Mouse (Mus musculus): ENCODE measurements around the gene Pi4k2a.

The Pi4k2a gene

DNA sequence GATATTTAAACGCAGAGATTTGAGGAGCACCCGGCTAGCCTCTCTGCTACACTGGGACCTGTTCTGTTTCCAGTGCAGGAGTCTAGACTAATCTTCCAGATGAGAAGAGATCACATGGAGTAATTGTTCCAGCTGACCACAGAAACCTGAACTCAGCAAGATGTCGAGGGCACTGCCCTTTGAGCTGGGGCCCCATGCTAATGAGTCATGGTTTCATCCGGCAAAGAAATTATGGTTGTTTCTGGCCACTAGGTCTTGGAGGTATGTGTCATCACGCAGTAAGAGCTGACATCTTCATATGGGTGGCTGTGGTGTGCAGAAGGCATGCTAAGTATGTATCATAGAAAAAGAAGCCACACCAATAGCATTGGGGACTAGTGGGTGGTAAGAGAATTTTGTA is 10.3 kb upstream of the Pi4k2a start:
- in situ Hi-C loops (cut with MboI, MseI), result loop anchor here (25.0 kb wide), 1 partner anchor 432 kb away; the partner anchor contains the start of gene R3hcc1l

DNA sequence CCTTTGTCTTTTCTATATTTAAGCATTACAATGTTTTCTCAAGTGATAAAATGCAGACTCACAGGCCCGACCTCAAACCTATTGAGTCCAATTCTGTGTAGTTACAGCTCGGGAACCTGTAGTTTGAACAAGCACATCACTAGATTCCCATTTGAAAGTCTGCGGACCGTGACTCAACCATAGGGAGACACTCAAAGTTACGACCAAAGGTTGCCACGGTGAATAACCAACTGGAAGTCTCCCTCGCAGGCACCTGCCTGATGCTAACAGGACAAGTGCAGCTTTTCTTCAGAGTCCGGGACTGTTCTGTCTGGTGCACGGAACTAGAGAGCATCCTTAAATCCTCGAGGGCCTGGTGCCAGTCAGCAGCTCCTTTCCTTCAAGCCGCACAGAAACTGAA is 9.8 kb upstream of the Pi4k2a start:
- in situ Hi-C loops (cut with MboI, MseI), result loop anchor here (25.0 kb wide), 1 partner anchor 432 kb away; the partner anchor contains the start of gene R3hcc1l

DNA sequence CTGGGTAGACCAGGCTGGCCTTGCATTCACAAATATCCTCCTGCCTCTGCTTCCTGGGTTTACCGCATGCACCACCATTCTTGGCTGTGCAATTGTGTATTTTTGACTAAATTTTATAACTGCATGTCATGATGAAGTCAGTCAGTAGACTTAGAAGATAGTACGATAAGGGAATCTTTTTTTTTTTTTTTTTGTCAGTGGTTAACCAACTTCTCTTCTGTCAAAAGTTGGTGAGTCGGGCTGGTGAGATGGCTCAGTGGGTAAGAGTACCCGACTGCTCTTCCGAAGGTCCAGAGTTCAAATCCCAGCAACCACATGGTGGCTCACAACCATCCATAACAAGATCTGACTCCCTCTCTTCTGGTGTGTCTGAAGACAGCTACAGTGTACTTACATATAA is 8.7 kb upstream of the Pi4k2a start:
- in situ Hi-C loops (cut with MboI, MseI), result loop anchor here (25.0 kb wide), 1 partner anchor 431 kb away; the partner anchor contains the start of gene R3hcc1l

DNA sequence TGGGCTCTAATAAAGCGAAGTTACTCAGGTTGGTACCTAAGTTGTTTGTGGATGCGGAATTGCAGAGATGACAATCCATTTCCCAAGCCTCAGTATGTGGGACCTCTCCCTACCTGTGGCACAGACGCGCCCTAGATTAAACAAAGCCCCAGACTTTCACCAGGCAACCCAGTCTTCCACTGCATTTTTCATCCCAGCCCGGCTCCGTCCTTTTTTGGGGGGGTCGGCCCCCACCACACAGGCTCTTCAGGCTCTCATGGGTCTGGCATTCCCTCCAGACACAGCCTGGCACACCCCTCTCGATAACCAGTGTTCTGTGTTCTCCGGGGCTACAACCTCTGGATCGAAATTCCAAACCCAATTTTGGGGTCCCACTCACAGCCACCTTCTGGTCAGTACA is 4.6 kb upstream of the Pi4k2a start:
- in situ Hi-C loops (cut with MboI, MseI), result loop anchor here (25.0 kb wide), 1 partner anchor 427 kb away; the partner anchor contains the start of gene R3hcc1l

DNA sequence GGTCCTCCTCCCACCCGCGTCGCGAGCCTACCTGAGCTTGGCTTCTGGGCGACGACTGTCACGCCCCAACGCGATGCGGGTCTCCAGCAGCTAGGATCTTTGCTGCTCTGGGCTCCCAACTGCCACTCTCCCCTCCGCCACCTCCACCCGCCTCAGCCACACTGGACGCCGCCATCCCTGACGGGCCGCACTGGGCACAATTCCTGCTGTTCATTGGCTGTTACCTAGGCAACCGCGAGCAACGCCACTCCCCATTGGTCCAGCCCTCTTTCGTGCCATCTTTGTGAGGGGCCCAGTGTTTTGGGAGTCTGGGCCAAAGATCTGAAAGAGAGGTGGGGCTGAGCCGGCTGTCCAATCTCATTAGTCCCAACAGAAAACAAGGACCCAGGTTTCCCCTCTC is 4.1 kb upstream of the Pi4k2a start, which contains the start of gene Morn4:
Morn4 (minus strand) TSS at position 192 of the 400 bp plus-strand sequence.
- in situ Hi-C loops (cut with MboI, MseI), result loop anchor here (25.0 kb wide), 1 partner anchor 426 kb away; the partner anchor contains the start of gene R3hcc1l

DNA sequence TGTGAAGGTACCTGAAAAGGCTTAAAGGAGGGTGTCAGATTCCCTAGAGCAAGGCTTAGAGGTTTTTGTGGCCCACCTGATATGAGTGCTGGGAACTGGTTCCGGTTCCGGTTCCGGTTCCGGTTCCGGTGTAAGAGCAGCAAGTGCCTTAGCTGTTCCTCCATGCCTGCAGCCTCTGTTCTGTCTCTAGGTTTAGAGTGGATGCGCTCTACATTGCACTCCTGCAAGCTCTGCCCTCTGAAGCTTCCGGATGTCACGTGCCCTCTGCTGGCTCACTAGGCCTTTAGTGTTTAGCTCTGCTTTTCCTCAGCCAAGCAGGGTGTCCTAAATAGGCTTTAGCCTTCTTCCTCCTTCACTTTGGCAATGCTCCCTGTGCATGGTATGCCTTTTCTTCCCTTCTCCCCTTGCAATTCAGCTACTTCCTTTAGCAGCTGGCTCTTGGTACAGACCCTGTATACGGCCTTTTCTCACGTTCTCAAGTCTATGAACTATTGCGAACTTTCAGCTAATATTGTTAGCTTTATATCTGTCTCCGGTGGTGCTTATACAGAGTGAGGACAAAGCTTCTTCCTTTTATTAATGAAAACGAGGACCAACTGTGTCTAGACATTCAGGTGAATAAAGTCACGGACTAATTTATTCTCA is 1.0 kb upstream of the Pi4k2a start:
- in situ Hi-C loops (cut with MboI, MseI), result loop anchor here (25.0 kb wide), 1 partner anchor 423 kb away; the partner anchor contains the start of gene R3hcc1l

DNA sequence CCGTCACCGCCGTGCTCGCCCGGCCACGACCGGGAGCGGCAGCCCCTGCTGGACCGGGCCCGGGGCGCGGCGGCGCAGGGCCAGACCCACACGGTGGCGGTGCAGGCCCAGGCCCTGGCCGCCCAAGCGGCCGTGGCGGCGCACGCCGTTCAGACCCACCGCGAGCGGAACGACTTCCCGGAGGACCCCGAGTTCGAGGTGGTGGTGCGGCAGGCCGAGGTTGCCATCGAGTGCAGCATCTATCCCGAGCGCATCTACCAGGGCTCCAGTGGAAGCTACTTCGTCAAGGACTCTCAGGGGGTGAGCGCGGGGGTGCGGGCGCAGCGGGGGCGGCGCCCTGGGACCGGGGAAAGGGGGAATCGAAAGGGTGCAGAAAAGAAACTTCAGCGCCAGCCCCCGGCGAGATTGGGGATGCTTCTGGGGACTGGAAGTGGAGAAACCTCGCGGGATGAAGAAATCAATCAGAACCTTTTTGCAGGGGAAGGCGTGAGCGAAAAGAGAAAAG is 419 bp downstream of the Pi4k2a start:
- in situ Hi-C loops (cut with MboI, MseI), result loop anchor here (10.0 to 25.0 kb wide), 2 partner anchors 422 to 1506 kb away; partner anchors contain the start of genes Aldh18a1 and R3hcc1l

DNA sequence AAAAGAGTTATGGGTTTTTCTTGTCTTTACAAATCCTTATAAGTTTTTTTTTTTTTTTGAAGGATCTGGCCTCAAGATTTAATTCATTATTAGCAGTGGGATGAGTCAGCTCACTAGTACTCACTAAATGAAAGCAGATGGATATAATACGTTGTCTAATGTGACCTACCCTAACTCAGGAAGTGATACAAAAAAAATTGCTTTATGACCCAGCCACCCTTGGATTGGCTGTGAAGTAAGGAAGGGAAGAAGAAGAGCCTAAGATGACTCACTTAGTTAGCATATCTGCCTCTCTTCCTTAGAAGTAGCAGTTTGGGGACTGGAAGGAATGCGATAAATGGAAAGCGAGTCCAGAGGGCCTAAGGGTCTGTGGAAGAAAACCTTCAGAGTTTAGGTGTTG is 9.1 kb downstream of the Pi4k2a start:
- in situ Hi-C loops (cut with MboI, MseI), result loop anchor here (10.0 to 25.0 kb wide), 2 partner anchors 413 to 1515 kb away; partner anchors contain the start of genes Aldh18a1 and R3hcc1l

DNA sequence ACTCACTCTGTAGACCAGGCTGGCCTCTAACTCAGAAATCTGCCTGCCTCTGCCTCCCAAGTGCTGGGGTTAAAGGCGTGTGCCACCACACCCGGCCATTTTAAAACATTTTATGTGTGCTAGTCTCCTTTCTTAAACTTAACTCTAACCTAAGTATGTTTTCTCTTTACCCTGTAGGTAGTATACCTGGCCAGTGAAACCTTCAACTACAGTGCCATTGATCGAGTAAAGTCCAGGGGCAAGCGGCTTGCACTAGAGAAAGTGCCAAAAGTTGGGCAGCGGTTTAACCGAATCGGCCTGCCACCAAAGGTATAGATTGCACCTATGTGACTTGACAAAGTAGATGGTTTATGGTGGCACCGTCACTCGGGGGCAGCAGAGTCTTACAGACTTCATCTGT is 14.4 kb downstream of the Pi4k2a start:
- in situ Hi-C loops (cut with MboI, MseI), result loop anchor here (10.0 kb wide), 1 partner anchor 780 kb away; no protein-coding TSS in a partner anchor

DNA sequence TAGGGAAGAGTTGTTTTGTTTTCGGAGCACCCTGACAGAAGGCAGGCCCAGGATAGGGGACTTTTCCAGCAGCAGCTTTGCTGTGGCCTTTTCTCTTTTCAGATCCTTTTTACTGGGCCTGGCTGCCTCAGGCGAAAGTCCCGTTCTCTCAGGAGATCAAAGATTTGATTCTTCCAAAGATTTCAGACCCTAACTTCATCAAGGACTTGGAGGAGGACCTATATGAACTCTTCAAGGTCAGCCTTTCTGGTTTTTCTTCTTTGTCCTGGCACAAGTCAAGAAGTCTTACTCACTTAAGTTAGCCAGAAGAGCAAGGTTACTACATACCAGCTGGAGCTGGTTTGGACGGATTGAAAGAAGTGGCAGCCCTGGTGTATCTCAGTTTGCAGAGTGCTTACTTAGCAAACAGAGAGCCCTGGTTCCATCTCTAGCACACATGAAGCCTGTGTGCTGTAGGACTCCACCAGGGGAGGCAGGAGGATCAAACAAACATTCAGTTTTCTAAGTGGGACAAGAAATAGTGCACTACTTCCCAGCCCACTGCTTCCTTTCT is 25.6 kb downstream of the Pi4k2a start:
- in situ Hi-C loops (cut with MboI, MseI), result no loop called here

DNA sequence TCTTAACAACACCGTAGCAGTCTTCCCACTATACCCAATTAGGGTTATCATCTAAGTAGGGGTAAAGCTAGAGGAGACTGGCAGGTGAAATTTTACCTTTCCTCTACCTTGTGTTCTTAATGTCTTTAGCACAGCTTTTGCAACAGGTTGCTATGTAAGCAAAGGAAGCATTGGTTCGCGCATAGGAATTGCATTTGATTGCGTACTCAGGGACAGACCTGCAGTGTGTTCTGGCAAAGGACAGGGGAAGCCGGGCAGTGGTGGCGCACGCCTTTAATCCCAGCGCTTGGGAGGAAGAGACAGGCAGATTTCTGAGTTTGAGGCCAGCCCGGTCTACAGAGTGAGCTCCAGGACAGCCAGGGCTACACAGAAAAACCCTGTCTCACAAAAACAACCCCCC is 27.9 kb downstream of the Pi4k2a start:
- in situ Hi-C loops (cut with MboI, MseI), result no loop called here

DNA sequence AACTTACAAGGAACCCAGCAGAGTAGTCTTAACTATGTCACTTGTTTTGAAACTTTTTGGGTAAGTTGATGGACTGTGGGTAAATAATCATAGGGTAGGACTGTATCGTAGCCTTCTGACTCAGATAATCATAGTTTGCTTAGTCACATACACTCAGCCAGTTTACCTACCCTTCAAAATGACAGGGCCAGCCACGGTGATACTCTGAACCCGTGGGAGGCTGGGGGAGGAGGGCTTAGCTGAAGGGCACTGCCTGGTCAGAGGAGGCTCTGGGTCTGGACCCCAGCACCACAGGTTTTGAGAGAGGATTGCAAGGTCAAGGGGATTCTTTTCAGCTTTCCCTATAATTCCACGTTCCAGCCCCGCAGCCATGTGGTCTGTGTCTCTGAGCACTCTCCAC is 28.3 kb downstream of the Pi4k2a start:
- in situ Hi-C loops (cut with MboI, MseI), result no loop called here

DNA sequence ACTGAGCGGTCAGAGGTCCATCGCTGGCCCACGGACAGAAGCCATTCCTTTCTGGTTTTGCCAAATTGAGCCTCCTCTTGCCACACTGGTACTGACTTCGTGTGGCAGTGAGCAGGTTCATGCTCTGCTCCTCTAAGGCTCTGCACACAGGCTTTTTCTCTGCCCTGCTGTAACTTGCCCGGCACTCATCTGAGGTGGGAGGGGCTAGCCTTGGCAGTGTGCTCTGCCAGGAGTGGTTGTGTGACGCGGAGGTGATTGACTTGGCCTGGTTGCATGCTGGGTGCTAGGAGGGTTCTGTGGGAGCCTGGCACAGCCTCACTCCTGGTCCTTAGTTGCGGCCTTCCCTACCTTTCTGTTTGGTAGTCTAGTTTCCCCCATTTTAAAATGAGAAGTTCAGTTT is 30.2 kb downstream of the Pi4k2a start:
- in situ Hi-C loops (cut with MboI, MseI), result no loop called here

DNA sequence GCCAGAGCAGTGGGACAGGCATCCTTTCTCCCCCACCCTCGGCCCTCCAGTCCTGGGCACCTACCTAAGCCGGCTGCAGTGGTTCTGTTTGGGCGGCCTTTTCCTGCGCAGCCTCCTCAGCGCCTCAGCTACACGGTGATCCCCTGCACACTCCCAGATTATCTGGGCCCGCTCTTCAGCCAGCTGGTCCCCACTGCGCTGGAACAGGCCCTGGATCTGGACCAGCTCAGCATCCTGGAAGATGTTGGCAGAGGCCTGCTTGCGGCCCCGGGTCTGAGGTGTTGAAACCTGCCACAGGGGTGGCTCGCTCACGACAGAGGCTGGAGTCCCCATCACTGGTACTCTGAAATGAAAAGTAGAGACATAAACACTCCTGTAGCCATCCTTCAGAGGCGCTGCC is 34.4 kb downstream of the Pi4k2a start:
- in situ Hi-C loops (cut with MboI, MseI), result no loop called here

DNA sequence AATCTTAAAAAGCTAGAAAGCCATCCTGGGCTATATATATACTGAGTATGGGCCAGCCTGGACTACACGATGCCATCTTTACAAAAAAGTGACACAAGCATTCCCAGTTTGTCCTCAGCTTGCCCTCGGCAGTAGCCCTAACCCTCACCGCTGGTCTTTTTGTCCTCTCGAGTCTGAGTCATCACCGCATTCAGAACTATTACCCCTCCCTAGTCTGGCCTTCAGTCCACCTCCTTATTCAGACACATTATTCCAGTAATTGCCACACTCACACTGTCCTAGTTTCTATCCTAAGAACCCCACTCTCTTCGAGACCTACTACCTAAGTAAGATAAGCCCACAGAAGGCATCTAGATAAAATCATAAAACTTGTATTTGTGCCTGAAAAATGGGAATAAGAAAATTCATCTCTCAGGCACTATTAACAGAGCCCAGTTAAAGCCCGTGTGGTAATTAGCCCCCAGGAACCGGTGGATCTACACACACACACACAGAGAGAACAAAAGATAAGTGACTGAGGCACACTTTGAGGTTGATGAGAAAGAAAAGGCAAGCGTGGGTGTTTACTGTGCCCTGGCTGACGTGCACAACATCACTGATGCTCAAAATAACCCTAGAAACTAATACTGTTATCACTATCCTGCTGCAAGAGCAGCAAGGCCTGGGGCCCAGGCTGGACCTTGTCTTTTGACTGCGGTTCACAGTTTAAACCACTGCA is 35.4 kb downstream of the Pi4k2a start:
- in situ Hi-C loops (cut with MboI, MseI), result no loop called here

DNA sequence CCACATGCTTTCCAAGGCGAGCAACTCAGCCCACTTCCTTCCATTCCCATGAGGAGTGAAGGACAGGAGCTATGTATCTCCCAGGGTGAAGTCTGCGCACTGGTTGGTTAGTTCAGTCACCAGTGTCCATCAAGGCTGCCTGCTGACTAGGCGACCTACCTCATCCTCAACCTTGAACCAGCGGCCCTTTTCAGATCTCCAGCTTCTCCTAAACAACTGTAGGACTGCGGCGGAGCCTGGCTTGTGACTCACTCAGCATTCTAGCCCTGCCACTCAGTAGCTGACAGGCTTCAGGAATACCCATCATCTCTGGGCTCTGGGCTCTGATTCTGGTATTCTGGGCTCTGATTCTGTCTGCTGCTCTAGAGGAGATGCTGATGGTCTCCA is 35.9 kb downstream of the Pi4k2a start:
- in situ Hi-C loops (cut with MboI, MseI), result no loop called here

DNA sequence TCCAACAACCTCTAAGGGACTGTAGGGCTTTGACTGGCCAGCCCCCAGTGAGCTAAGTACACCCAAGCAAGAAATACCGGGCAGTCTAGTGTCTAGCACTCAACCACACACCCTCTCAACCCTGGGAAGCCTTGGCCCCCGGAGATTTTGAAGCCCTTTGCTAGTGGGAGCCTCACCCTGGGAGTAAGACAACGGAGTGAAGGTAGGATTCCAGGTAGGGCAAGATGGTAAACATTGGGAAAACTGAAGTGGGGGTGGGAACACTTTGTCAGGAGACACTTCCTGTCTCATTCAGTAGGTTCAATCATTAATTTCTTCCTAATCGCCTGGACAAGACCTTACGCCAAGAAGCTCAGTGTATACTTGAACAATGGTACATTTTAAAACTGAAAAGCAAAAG is 36.8 kb downstream of the Pi4k2a start:
- in situ Hi-C loops (cut with MboI, MseI), result no loop called here

DNA sequence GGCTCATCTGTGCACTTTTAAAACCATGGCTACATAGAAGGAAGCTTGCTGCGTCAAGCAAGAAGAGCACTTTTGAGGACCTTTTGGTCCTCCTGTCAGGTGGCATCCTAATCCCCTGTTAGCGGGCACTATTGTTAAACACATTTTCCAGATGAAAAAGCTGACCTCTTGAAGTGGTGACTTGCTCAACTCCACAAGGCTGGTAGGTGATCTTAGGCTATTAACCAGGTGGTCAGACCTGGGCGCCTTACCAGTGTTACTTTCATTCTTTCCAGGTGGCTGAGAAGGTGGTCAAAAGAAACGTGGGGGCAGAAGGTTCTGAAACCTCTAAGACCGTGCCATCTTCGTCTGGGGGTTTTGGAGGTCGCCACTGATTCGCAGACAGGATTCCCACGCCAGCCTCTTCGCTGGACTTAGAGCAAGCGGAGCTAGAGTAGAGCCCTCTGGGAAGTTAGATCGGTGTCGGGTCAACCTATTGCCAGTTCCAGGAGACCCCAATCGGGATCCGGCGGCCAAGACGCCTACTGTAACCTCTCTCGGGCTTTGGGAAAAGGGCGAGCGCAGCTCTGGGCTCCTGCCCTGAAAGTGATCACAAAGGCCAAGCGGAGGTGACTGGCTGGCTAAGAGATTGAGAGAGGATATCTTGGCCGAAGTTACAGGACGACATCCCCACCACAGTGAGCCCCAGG is 37.9 kb downstream of the Pi4k2a start:
- in situ Hi-C loops (cut with MboI, MseI), result no loop called here

DNA sequence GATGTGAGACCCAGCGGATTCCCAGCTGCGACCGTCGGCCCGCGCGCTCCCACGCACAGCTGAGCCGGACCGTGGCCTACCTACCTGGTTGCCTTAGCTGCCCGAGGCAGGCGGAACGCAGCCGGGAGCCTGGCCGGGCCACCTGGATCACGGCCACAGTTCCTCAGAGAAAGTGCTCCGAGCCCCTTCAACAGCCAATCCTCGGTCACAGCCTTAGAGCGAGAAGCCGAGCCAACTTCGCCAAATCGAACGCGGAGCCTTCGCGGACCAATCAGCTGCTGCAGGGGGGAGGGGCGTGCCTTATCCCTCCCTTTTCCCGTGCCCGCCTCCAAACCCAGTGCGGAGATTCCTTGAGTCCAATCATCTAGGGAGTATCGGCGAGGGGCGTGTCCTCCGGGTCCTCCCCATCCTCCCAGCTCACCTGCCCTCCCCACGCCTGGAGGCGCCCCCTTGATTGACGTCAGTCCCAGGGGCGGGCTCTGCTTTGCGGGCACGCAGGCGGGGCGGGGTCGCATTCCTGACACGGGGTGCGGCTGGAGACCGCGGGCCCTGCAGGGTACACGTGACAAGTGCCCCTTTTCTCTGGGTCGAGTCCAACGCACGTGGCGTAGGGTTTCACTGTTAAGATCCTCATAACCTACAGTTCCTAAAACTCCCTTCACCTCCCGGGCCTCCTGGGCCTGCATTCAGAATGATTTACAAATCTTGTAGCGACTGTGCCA is 38.7 kb downstream of the Pi4k2a start, which contains the start of gene Avpi1:
Avpi1 (minus strand) TSS at position 273 of the 722 bp plus-strand sequence.
- in situ Hi-C loops (cut with MboI, MseI), result no loop called here

DNA sequence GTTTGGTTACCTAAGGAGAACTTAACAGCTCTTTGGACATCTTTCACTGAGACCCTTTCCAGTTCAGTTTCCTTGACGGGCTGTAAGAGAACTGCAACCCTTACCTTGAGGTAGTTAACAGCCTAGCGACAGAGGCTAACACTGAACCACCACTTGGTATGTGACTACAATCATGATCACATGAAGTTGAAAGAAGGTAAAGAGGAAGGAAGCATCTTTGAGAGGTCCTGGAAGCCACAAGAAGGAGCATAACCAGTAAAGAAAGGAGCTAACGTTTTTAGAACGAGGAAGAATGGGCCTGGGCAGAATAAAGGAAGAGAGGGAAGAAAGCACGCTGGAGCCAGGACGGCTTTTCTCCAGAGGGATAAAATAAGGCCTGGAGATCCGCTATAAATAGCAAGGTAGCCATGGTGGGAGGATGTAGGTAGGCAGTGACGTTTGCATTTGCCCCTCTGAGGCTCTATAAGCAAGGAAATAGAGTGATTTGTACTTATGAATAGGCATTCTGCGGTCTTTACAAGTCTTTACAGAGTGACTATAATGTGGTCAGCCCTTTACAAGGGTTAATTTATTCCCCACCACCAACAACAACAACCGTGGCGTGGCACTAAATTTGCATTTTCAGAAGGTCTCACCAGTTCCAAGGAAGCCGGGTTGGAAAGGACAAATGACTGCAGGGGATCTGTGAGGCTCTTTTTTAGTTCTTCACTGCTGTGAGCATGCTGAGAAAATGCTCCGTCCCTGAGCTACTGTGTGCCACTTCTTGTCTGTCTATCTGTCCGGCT is 39.4 kb downstream of the Pi4k2a start:
- in situ Hi-C loops (cut with MboI, MseI), result no loop called here
